Mouse (Mus musculus) B cell, adult 2 months (primary cell): ENCODE measurements around the gene Pacsin2.
"Not testable (repeated sequence)": the region's sequence is repeated elsewhere in the genome, so short reads cannot be mapped to it uniquely, and the experiment has no call there.

ENCODE experiments used
- DNase-seq, 2 experiments: peaks; one replicate each; pipeline ENCODE4 v3.0.0; 2022

Gene Pacsin2

GRCm38 (mm10) chr15:83365697-83366096 is 98.7 kb downstream of the Pacsin2 start:
- no peak for DNase-seq

GRCm38 (mm10) chr15:83364194-83364593 is 100.2 kb downstream of the Pacsin2 start:
- DNase-seq: no peak

- DNase-seq: not testable (repeated sequence)
Observed at GRCm38 (mm10) chr15:83362813-83363212, 101.6 kb downstream of the Pacsin2 start.

- DNase-seq: not testable (repeated sequence)
Observed at GRCm38 (mm10) chr15:83360899-83361298, 103.5 kb downstream of the Pacsin2 start.

- no peak for DNase-seq
Observed at GRCm38 (mm10) chr15:83360140-83360539, 104.3 kb downstream of the Pacsin2 start.

GRCm38 (mm10) chr15:83358476-83358875 is 105.9 kb downstream of the Pacsin2 start:
- DNase-seq: no peak

- DNase-seq: no peak
Observed at GRCm38 (mm10) chr15:83351546-83351945, 112.9 kb downstream of the Pacsin2 start.

GRCm38 (mm10) chr15:83350859-83351258 is 113.5 kb downstream of the Pacsin2 start:
- DNase-seq: no peak

- peak; percentile 94 to 95 for DNase-seq
Observed at GRCm38 (mm10) chr15:83349954-83350711, 114.3 kb downstream of the Pacsin2 start, which contains the start of gene Arfgap3. Gene Arfgap3, minus strand, starts transcription at chr15:83350247.

GRCm38 (mm10) chr15:83349225-83349953 is 115.0 kb downstream of the Pacsin2 start:
- no peak for DNase-seq

GRCm38 (mm10) chr15:83348747-83349146 is 115.7 kb downstream of the Pacsin2 start:
- no peak for DNase-seq

GRCm38 (mm10) chr15:83345898-83346529 is 118.4 kb downstream of the Pacsin2 start:
- no peak for DNase-seq

GRCm38 (mm10) chr15:83344956-83345355 is 119.5 kb downstream of the Pacsin2 start:
- DNase-seq: no peak

GRCm38 (mm10) chr15:83344157-83344556 is 120.2 kb downstream of the Pacsin2 start:
- no peak for DNase-seq

GRCm38 (mm10) chr15:83338908-83339307 is 125.5 kb downstream of the Pacsin2 start:
- DNase-seq: no peak

- DNase-seq: no peak
Observed at GRCm38 (mm10) chr15:83337903-83338870, 126.2 kb downstream of the Pacsin2 start.

GRCm38 (mm10) chr15:83332373-83332772 is 132.0 kb downstream of the Pacsin2 start:
- no peak for DNase-seq

GRCm38 (mm10) chr15:83328952-83329351 is 135.5 kb downstream of the Pacsin2 start:
- DNase-seq: no peak
